Mouse (Mus musculus) heart, postnatal 4 days (tissue): ENCODE data around the gene Tmc7. TPM values are rescaled to one million over a fixed set of nuclear protein-coding genes. Genes with fewer than 3 reads are reported as not detected.

ENCODE experiments used
- DNase-seq: peaks from one replicate; pipeline ENCODE4 v3.0.0; 2021
- total RNA-seq, 2 experiments: library from RNA; stranded (reverse); gene quantifications; 2 replicates each; pipeline ENCODE4 v1.2.3; 2021

Gene Tmc7
- total RNA-seq = 10 to 100 TPM in 1 of 2 experiments, 1 to 10 TPM in 1; 9.8 to 10.3 TPM

GRCm38 (mm10) chr7:118584257-118584907, at the start of gene Tmc7:
Tmc7 (minus strand) TSS chr7:118584736.
- DNase-seq = peak; percentile 77

GRCm38 (mm10) chr7:118633951-118634350, 49.4 kb upstream of the Tmc7 start:
- no peak for DNase-seq

- DNase-seq = no peak
Measured at GRCm38 (mm10) chr7:118633094-118633493, 48.6 kb upstream of the Tmc7 start.

GRCm38 (mm10) chr7:118627550-118628298, 43.2 kb upstream of the Tmc7 start:
- DNase-seq = no peak

DNA sequence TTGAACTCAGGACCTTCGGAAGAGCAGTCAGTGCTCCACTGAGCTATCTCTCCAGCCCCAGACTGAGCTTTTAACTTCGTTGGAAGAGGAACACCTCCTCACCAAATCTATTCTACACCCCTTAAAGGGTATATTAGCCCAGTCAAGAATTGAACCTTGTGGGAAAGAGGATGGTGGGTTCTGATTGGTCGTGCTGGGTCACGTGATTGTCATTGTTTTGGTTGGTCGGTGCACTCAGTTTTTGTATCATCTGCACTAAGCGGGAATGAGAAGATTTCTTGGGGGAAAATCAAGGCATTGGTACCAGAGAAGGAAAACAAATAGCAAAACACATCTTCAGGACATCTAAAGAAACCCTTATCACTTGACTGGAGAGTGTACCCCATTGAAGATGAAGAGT, 36.6 kb upstream of the Tmc7 start:
- no peak for DNase-seq

DNA sequence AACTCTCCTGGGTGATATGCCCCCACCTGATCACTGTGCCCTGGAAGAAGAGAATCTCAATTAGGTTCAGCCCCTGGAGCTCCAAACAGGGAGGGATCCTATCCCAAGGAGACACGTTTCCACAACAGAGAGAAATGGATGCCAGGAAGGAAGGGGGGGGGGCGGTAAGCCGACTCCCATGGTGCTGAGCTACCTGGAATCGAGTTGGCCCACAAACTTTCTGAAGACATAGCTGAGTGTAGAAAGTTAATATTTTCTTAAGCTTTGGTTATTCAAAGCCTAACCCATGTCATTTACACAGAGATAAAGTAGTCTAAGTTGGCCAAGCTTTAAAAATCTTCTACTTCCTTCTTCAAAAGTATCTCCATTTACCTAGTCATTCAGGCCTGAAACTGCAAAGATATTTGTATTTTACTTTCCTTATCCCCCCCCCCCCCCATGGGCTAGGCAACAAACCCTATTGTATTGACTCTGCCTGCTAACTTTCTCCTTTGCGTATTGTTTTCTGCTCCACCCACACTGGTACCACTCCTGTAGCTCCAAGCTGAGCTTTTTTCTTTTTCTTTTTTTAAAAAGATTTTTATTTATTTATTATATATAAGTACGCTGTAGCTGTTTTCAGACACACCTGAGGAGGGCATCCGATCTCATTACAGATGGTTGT, 35.8 kb upstream of the Tmc7 start:
- no peak for DNase-seq

- no peak for DNase-seq
Measured at GRCm38 (mm10) chr7:118618104-118618503, 33.6 kb upstream of the Tmc7 start.

DNA sequence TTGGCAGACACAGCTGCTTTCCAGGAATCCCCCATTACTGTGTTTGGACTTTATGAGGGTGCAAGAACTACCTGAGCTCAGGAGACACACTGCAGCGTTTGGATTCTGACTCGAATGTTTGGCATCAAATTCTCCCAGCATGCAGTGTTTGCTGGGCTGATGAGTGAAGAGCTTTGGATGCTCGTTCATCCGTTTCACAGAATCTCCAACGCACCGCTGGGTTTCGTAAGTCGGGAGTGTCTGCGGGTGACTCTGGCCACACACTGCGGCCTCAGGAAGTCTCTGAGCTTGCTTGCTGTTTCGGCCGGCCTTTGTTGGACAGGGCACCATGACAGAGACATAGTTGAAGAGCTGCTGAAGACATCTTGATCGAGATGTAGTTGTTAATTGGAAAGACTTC, 29.5 kb upstream of the Tmc7 start:
- DNase-seq = no peak

GRCm38 (mm10) chr7:118611933-118612332, 27.4 kb upstream of the Tmc7 start:
- DNase-seq = no peak

DNA sequence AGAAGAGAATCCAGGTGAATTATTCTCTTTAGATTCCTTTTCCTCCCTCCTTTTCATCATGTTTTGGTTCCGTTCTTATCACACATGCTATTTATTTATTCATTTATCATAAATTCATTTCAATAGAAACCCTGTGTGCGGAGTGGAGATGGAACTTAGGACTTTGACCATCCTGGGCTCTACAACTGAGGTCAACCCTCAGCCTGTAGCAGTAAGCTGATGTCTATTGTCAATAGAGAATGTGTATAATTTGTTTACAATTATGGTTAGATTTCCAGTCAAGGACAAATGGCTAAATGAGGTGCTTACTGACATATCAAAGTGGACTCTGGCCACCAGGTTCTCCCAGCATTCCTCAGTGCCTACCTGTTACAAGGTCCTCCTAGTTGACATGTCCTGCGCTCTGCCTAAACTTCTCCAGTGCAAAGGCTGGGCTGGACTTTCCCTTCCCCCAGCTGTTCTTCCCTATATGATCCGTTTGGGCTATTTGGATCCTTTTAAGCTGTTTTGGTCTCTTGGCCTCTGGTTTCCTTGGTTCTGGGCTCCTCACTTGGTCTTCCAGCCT, 26.7 kb upstream of the Tmc7 start:
- no peak for DNase-seq

DNA sequence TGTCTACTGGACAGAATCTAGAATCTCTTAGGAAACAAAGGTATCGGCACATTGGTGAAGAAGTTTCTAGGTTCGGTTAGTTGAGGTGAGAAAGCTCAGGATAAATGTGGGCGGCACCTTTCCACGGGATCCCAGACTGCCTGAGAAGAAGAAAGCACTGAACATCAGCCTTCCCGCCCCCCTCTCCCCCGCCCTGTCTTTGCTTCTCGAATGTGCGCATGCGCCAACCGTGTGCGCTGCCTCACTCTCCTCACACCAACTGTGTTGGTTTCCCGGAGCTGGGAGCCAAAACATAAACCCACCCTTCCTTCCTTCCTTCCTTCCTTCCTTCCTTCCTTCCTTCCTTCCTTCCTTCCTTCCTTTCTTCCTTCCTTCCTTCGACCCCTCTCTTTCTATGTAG, 26.2 kb upstream of the Tmc7 start:
- DNase-seq = no peak

DNA sequence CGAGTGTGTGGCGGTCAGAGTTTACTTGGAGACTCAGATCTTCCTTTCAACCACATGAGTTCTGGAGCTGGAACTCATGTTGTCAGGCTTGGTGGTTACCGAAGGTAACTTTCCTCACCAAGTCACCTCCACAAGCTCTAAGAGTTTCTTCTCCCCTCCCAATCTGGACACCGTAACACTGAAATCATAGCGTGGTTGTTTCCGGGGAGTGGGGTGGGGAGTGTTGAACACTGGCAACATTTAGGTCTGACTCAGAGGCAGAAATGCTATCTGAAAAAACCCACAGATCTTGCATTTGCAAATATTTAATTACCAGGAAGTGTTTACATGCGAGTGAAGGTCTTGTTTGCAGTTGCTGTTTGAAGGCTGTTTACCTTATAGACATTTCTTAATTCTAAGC, 25.3 kb upstream of the Tmc7 start:
- DNase-seq = no peak

DNA sequence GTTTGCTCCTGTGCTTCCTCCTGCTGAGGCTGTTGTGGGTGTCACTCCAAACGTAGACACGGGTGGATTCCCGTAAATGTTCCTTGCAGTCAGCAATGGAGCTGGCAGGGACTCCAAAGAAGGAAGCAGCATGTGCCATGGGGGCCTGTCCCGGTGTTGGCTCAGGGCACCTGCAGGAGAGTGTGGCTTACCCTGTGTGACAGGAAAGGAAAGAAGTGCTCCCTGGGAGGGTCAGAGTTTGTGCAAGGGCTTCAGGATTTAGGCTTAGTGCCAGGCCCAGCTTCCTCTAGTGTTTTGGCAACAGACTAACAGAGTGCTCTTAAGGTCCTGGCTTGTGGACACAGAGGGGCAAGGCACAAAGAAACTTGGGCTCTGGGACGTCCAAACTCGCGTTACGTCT, 20.3 kb upstream of the Tmc7 start:
- no peak for DNase-seq

DNA sequence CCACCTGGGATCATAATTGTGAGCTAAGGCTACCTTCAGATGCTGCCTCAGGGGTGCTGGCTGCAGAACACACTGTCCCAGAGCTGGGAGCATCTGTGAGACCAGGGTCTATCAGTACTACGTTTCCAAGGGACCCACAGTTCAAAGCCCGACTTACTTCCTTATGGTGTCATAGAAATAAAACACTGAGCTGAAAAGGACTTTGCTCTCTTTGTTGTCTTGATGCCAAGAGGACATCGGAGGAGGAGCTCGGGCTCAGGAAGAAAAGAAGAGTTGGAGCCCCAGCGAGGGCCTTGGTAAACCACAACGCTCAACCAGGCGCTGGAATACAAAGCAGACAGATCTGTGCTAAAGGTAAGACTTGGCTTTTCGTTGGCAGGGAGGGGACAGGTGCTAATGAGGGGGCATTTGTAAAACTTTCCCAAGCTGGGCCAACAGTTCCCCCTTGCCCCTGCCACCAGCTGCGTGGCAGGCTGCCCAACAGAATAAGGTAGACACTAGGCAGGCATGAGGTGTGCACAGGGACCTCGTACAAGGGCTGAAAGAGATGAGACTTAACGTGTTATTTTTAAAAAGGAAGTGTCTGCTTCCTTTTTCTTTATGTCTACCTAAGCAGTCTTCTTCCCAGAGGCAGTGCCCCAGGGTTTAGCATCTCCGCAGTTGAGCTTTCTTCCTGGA, 15.6 kb upstream of the Tmc7 start:
- DNase-seq = no peak

- DNase-seq = no peak
Measured at GRCm38 (mm10) chr7:118597201-118597600, 12.7 kb upstream of the Tmc7 start, which contains the start of gene Tmc5. Tmc5 (plus strand) TSS chr7:118597297.

DNA sequence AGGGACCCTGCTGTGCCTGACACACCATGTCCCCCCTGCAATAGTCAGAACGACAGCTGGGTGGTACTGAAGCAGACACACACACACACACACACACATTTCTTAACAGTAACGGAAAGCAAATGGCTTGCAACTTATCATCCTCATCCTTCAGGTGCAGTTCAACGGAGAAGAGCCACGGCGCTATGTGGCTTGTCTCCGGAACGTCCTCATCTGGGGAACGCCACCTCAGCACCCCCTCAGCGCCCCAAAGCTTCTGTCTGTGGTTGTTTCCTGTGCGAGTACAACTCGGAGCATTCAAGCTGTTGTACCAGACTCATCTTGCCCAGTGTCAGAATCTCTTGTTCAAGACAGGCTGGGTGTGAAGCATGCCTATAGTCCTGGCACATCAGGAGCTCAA, 11.7 kb upstream of the Tmc7 start:
- DNase-seq = no peak

- DNase-seq = peak; percentile 98
Measured at GRCm38 (mm10) chr7:118595228-118595627, 10.7 kb upstream of the Tmc7 start.

- no peak for DNase-seq
Measured at GRCm38 (mm10) chr7:118594611-118595010, 10.1 kb upstream of the Tmc7 start.

DNA sequence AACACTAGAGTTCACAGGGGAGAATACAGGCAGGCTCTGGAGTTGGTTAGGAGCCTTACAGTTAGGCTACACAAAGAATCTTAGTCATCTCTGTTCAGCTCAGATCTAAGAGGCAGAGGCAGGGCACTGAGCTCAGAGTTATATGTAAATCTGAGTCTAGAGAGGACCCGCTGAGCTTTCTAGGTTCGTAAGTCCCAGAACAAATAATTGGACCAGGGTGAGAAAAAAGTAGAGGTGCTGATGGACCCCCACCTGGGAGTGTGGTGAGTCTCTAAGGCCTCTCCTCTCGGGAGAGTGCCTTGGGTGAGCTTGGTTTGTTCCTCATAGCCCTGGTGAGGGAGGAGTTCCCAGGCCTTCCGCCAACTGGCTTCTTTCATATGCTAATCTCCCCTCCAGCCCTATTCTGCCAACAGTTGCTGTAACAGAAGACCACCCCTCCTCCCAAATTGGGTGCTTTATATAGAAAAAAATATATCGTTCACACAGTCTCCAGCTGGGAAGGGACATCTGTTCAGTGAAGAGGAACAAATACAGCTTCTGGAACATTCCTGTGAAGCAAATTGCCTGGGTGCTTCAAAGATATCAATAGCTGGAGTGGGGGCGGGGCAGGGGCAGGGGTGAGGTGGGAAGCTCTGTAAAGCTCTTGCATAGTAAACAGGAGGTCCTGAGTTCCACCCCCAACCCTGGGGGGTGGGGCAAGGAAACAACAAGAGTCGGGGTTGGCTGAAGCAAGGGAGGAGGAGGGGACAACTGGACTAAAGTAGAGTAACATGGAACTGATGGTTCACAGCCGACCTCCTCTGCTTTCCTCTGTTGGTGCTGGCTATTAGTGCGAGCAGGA, 9.3 kb upstream of the Tmc7 start:
- no peak for DNase-seq

DNA sequence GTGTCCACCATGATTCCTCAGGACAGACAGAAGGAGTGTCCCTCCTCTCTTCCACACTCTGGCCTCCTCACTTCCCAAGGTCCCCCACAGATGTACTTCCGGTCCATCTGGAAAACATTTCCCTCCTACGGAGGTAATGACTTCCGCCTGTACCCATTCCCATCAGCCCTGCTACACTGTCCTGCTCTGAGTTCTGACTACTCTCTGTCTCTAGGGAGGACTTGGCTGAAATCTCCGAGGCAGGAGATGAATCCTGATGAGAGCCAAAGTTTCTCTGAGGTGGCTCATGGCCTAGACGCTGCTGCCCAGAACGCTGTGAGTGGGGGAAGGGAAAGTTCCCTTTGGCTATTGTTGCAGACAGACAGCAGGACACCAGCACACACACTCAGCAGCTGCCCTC, 7.6 kb upstream of the Tmc7 start:
- DNase-seq = no peak

GRCm38 (mm10) chr7:118590726-118591305, 6.3 kb upstream of the Tmc7 start:
- DNase-seq = no peak
